Mouse (Mus musculus) A20 (cell line): Measurements from ENCODE around the gene Gmfg.

Experiments
- DNase-seq: peaks from one replicate; pipeline ENCODE4 v3.0.0-alpha.2; 2011; ENCODE audit warnings: low read depth, low spot score

Gene Gmfg

DNA sequence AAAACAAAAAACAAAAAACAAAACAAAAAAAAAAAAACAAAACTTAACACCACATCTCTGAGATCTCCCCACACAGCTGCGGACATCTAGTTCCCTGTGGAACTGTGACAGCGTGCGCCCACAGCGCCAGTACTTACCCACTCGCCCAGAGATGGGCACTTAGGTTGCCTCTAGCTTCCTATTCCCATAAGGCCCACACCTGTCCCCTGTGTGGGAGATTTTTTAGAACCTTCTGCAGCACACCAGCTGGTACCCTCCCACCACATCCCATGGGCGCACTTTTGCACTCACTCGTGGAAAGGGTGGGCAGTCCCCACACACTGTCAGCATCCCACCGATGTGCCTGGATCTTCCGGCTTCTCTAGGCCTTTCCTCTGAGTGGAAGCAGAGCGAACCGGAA, 45.6 kb downstream of the Gmfg start:
- DNase-seq, result no peak

- DNase-seq, result no peak
These were observed 46.9 kb downstream of the Gmfg start for GRCm38 (mm10) chr7:28484192-28484591.

DNA sequence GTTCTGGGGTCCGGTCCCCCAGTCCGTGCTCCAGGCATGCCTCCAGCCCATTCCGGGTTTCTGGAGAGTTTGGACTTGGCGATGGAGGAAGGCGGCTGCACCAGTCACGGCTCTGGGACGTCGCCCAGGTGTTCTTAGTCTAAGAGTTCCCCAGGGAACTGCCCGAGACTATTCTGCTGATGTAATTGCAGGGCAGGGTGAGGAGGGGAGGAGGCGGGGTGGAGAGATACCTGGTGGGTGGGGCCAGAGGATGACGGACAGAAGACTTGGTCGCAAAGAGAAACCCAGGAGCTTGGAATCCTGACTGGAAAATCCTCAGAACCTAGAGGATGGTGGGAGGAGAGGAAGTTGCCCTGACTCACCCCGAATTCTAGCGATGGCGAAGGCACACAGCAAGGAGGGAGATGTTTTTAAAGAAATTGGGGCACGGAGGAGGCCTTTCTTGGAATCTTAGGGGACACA, 50.8 kb downstream of the Gmfg start:
- peak; percentile 53 for DNase-seq

DNA sequence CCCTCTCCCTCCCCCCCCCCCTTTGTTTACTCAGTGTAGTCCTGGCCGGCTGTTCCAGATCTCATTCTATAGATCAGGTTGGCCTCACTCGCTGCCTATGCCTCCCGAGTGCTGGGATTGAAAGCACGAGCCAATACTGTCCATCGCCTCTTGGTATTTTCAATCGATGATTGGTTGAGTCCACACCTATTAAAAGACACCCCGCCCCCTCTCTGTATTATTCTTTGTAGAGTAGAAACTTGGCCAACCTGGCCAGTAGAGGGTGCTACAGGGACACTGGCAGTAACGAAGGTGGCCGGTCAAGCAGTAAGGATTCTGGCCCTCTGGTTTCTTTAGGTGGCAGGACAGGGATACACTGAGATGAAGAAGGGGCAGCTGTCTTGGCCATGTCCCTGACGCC, 53.2 kb downstream of the Gmfg start:
- peak; percentile 80 for DNase-seq

- no peak for DNase-seq
These were observed 53.7 kb downstream of the Gmfg start for GRCm38 (mm10) chr7:28490903-28491302.

DNA sequence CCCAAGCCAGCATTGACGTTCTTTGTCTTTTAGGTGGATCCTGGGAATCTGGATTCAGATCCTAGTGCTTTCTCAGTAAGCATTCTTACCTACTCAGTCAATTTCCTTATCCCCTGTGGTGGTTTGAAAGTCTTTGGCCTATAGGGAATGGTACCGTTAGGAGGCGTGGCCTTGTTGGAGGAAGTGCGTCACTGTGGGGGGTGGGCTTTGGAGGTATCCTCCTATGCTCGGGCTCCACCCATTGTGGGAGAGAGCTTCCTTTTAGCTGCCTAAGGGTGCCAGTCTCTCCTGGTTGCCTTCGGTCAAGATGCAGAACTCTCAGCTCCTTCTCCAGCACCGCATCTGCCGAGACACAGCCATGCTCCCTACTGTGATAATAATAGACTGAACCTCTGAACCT, 55.1 kb downstream of the Gmfg start:
- no peak for DNase-seq

- DNase-seq, result no peak
These were observed 58.2 kb downstream of the Gmfg start for GRCm38 (mm10) chr7:28495426-28495825.
